Mouse (Mus musculus): ENCODE results near the gene Mymx.

GRCm38 (mm10) chr17:45602984-45603383 lies 1.1 kb upstream of the Mymx start:
- TF ChIP-seq POLR2A (IDR thresholded peaks at IDR 0.05; ENCODE audit: borderline replicate concordance, extremely low read depth, insufficient read depth, insufficient read length, poor library complexity, severe bottlenecking) (no peak), CTCF (IDR thresholded peaks at IDR 0.05; ENCODE audit: borderline replicate concordance, extremely low read depth, insufficient read depth, insufficient read length) (no peak)

Data from brain, embryonic 14.5 days (tissue).